In the genomic region with DNA sequence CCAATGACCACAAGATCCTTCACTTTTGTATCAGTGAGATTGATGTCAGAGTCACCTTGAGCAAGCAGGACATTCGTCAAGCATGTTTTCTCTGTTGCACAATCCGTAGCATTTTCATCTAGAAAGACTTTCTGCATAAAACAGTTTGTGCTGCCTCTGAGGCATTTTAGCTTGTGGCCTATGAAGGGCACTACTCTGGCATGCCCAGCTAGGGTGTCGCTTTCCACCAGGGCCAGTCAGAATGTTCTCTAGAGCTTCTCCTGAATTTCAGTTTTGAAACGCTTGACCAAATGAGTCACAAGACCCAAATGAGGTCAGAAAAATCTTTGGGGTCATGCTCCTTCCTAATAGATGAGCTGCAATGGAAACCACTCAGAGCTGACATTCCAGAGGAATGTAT, we compare ENCODE assay signal across 23 mouse cellular contexts.
A peak's percentile ranks its signal among the peaks of the same experiment; 100 is the strongest.
DNase-seq lines count a peak whose midpoint lies in the region; ATAC-seq and TF ChIP-seq lines count a peak whose summit lies in the region.
"Had no signal": no experiment of that assay in that cellular context is flagged by ENCODE, and none has a peak within 500 bp of the region (broad histone marks: within the 10 kb centered on the region; RNA-seq: fewer than 3 reads in every experiment).

No protein-coding gene starts in this region.

- no peaks in the 10 kb centered on the region; the same call in 1 of the 2 replicates for H3K9me3 ChIP-seq in midbrain, embryonic 10.5 days (replicated peaks)
- no peaks in the 10 kb centered on the region for H3K9me3 ChIP-seq in midbrain, postnatal 0 days (ENCODE audit: low read length)
- no peaks in the 10 kb centered on the region for H3K9me3 ChIP-seq in lung, postnatal 0 days (ENCODE audit: low read length)
- H3K9me3 ChIP-seq: heart, embryonic 15.5 days; limb, embryonic 10.5 days had no signal

- no peaks in the 10 kb centered on the region for H3K27me3 ChIP-seq in midbrain, embryonic 10.5 days (ENCODE audit: low read depth, poor library complexity, severe bottlenecking)
- no peaks in the 10 kb centered on the region for H3K27me3 ChIP-seq in midbrain, postnatal 0 days (ENCODE audit: insufficient read depth, low read length)
- no peaks in the 10 kb centered on the region for H3K27me3 ChIP-seq in lung, postnatal 0 days (replicated peaks; ENCODE audit: insufficient read depth, low read length)
- H3K27me3 ChIP-seq: CH12.LX; heart, embryonic 15.5 days had no signal

- H3K4me3 ChIP-seq in midbrain, embryonic 10.5 days, result no peak overlapping the region
- no peak overlapping the region for H3K4me3 ChIP-seq in midbrain, postnatal 0 days (ENCODE audit: low read depth, low read length)
- H3K4me3 ChIP-seq in lung, postnatal 0 days (ENCODE audit: low read depth, low read length), result no peak overlapping the region
- H3K4me3 ChIP-seq: gastrocnemius, adult 2 months; heart, embryonic 15.5 days; limb, embryonic 10.5 days had no signal

- TF ChIP-seq CTCF in midbrain, postnatal 0 days (IDR thresholded peaks at IDR 0.05), result no peak
- no peak for TF ChIP-seq CTCF in lung, postnatal 0 days (IDR thresholded peaks at IDR 0.05)

- DNase-seq in adrenal gland, adult (ENCODE audit: inconsistent age in 2 of 2, low spot score in 1 of 2), result peak; percentile 50 to 85
- DNase-seq in adrenal gland, postnatal 4 days (ENCODE audit: low spot score in 2 of 2), result no peak
- peak; percentile 19 for DNase-seq in midbrain, embryonic 10.5 days (ENCODE audit: low spot score)
- no peak for DNase-seq in midbrain, postnatal 0 days (ENCODE audit: low spot score)
- peak; percentile 14 for DNase-seq in lung, postnatal 0 days (ENCODE audit: low spot score)
- no peak for DNase-seq in c-Kit-positive CD71-positive TER-119-positive erythroid progenitor cells, embryonic 14.5 days (ENCODE audit: low spot score)
- DNase-seq in urinary bladder, postnatal 10 days (ENCODE audit: low spot score), result no peak
- DNase-seq in cerebellum, postnatal 4 days (ENCODE audit: low spot score in 2 of 2), result no peak
- DNase-seq: cerebellum, adult 11-12 months; cerebellum, postnatal 25 days; gastrocnemius, adult 2 months; heart, adult 18-20 months; kidney, postnatal 10 days; lung, embryonic 14.5 days; right cerebral cortex, adult 18-20 months; thymus, adult 18-20 months had no signal

- ATAC-seq in midbrain, postnatal 0 days (ENCODE audit: low FRiP score), result no peak
- ATAC-seq in lung, postnatal 0 days, result no peak
- ATAC-seq: forebrain, embryonic 16.5 days; intestine, postnatal 0 days had no signal

- no peaks in the 10 kb centered on the region for H3K36me3 ChIP-seq in midbrain, embryonic 10.5 days
- no peaks in the 10 kb centered on the region for H3K36me3 ChIP-seq in midbrain, postnatal 0 days (ENCODE audit: insufficient read depth, low read length)
- no peaks in the 10 kb centered on the region for H3K36me3 ChIP-seq in lung, postnatal 0 days (ENCODE audit: insufficient read depth, low read length)
- H3K36me3 ChIP-seq: heart, embryonic 15.5 days; limb, embryonic 10.5 days had no signal

- peak overlapping the region; percentile 78 for H3K27ac ChIP-seq in midbrain, embryonic 10.5 days (replicated peaks)
- no peak overlapping the region for H3K27ac ChIP-seq in midbrain, postnatal 0 days (ENCODE audit: low read depth, low read length)
- no peak overlapping the region for H3K27ac ChIP-seq in lung, postnatal 0 days (ENCODE audit: low read length)
- H3K27ac ChIP-seq: gastrocnemius, adult 2 months; heart, embryonic 15.5 days; limb, embryonic 10.5 days had no signal

- TF ChIP-seq EP300 in lung, postnatal 0 days (IDR thresholded peaks at IDR 0.05), result no peak

- 83% methylated on average over 4 of the region's 4 CpGs for WGBS in midbrain, embryonic 10.5 days
- 64% methylated on average over 4 of the region's 4 CpGs for WGBS in midbrain, postnatal 0 days
- WGBS in lung, postnatal 0 days, result 77% methylated on average over 4 of the region's 4 CpGs

- peaks cover 38% of the 10 kb centered on the region for H3K4me1 ChIP-seq in midbrain, embryonic 10.5 days
- peaks cover 8% of the 10 kb centered on the region; the same call in 1 of the 2 replicates for H3K4me1 ChIP-seq in midbrain, postnatal 0 days (ENCODE audit: insufficient read depth, low read length)
- H3K4me1 ChIP-seq in lung, postnatal 0 days (ENCODE audit: insufficient read depth, low read depth, low read length), result no peaks in the 10 kb centered on the region
- H3K4me1 ChIP-seq: heart, embryonic 15.5 days had no signal

- no peak overlapping the region for H3K4me2 ChIP-seq in midbrain, postnatal 0 days (ENCODE audit: low read depth, low read length, poor library complexity, severe bottlenecking)
- no peak overlapping the region for H3K4me2 ChIP-seq in lung, postnatal 0 days (replicated peaks; ENCODE audit: low read depth, low read length)
- H3K4me2 ChIP-seq: heart, embryonic 15.5 days; hindbrain, embryonic 14.5 days; liver, embryonic 11.5 days; lung, embryonic 14.5 days had no signal

- no peak overlapping the region for H3K9ac ChIP-seq in midbrain, postnatal 0 days (replicated peaks; ENCODE audit: low read length, poor library complexity, severe bottlenecking)
- no peak overlapping the region for H3K9ac ChIP-seq in lung, postnatal 0 days (replicated peaks; ENCODE audit: low read depth)
- H3K9ac ChIP-seq: heart, embryonic 15.5 days; hindbrain, embryonic 14.5 days; lung, embryonic 14.5 days had no signal

Comparison
In these comparisons a context has a peak if more than half of its experiments do, and no peak if none do; other contexts are left out.
1. DNase-seq: peak in adrenal gland, adult (2 of 2), midbrain, embryonic 10.5 days (single experiment) and lung, postnatal 0 days (single experiment); none in adrenal gland, postnatal 4 days (0 of 2), midbrain, postnatal 0 days (single experiment), c-Kit-positive CD71-positive TER-119-positive erythroid progenitor cells, embryonic 14.5 days (single experiment), urinary bladder, postnatal 10 days (single experiment) and cerebellum, postnatal 4 days (0 of 2).